Mouse (Mus musculus): ENCODE measurements around the gene Ptgr2. TPM values are rescaled to one million over a fixed set of nuclear protein-coding genes. Genes with fewer than 3 reads are reported as not detected.
"Not testable (repeated sequence)": the region's sequence is repeated elsewhere in the genome, so short reads cannot be mapped to it uniquely, and the experiment has no call there.

Ptgr2 gene
- polyA plus RNA-seq, 1 experiment: 253 TPM

DNA sequence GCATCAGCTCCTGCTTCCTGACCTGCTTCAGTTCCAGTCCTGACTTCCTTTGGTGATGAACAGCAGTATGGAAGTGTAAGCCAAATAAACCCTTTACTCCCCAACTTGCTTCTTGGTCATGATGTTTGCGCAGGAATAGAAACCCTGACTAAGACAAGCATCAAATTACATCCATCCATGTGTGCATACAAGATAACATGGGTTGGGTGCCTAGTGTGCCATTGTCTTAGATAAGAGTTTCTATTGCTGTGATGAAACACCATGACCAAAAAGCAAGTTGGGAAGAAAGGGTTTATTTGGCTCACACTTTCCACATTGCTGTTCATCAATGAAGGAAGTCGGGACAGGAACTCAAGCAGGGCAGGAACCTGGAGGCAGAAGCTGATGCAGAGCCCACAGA, 73.7 kb downstream of the Ptgr2 start:
- H3K27ac ChIP-seq (replicated peaks; ENCODE audit: low read depth, low read length); H3K4me1 ChIP-seq (ENCODE audit: control insufficient read depth, insufficient read depth, insufficient read length, low read length); H3K4me3 ChIP-seq (ENCODE audit: insufficient read depth, low read depth, low read length): not testable (repeated sequence)

GRCm38 (mm10) chr12:84361555-84362489, 76.8 kb downstream of the Ptgr2 start, which contains the start of the genes Coq6 and Fam161b:
TSS of gene Coq6 (plus strand) at chr12:84361657.
TSS of gene Fam161b (minus strand) at chr12:84361833.
- H3K4me1 ChIP-seq (ENCODE audit: control insufficient read depth, insufficient read depth, insufficient read length, low read length): peaks cover 8% of the 10 kb centered on the region; the same call in 1 of the 2 replicates
- H3K27ac ChIP-seq (replicated peaks; ENCODE audit: low read depth, low read length): peak within 1 kb of the TSS; percentile 39
- peak within 1 kb of the TSS; percentile 70 for H3K4me3 ChIP-seq (ENCODE audit: insufficient read depth, low read depth, low read length)

DNA sequence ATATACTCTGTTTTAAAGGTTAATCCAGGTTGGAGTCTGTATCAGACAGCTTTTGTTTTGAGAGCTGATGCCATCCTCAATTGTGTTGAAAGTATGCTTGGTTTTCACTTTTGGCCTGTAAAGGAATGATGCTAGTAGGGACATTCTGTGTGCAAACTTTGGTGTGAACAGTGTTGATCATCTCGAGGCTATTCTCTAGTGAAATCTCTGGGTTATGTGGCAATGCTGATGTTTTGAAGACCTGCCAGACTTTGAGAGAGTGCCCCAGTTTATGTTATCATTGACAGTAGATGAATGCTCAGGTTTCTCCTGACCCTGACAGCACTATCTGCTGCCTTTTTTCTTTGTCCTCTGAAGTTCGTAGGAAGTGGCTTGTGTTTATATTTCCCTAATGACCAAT, 77.8 kb downstream of the Ptgr2 start:
- H3K4me3 ChIP-seq (ENCODE audit: insufficient read depth, low read depth, low read length): 0 out of 2 replicates have a peak overlapping the region, but pooled peaks have one; percentile 24
- H3K27ac ChIP-seq (replicated peaks; ENCODE audit: low read depth, low read length): no peak overlapping the region
- peaks cover 8% of the 10 kb centered on the region; the same call in 1 of the 2 replicates for H3K4me1 ChIP-seq (ENCODE audit: control insufficient read depth, insufficient read depth, insufficient read length, low read length)

GRCm38 (mm10) chr12:84364291-84364690, 79.3 kb downstream of the Ptgr2 start:
- Histone ChIP-seq H3K27ac (replicated peaks; ENCODE audit: low read depth, low read length) (no peak overlapping the region), H3K4me1 (ENCODE audit: control insufficient read depth, insufficient read depth, insufficient read length, low read length) (peaks cover 8% of the 10 kb centered on the region; the same call in 1 of the 2 replicates), H3K4me3 (ENCODE audit: insufficient read depth, low read depth, low read length) (no peak overlapping the region)

- H3K4me1 ChIP-seq (ENCODE audit: control insufficient read depth, insufficient read depth, insufficient read length, low read length): peaks cover 8% of the 10 kb centered on the region; the same call in 1 of the 2 replicates
- H3K27ac ChIP-seq (replicated peaks; ENCODE audit: low read depth, low read length): no peak overlapping the region
- H3K4me3 ChIP-seq (ENCODE audit: insufficient read depth, low read depth, low read length): no peak overlapping the region
These were observed 80.1 kb downstream of the Ptgr2 start for GRCm38 (mm10) chr12:84365137-84365536.

Other genes starting within 250 kb of the Ptgr2 start
- 1.5 and 2.8 TPM in 2 replicates for gene Acot4, start 246.9 kb upstream of the Ptgr2 start, polyA plus RNA-seq (2012; ENCODE audit: insufficient read depth, insufficient read length, missing spikeins)
- gene Gm49366, start 246.3 kb upstream of the Ptgr2 start, polyA plus RNA-seq (2012; ENCODE audit: insufficient read depth, insufficient read length, missing spikeins): not detected in 2 replicates
- not detected in 2 replicates for gene Acot3, start 233.1 kb upstream of the Ptgr2 start, polyA plus RNA-seq (2012; ENCODE audit: insufficient read depth, insufficient read length, missing spikeins)
- gene Acot5, start 215.9 kb upstream of the Ptgr2 start, polyA plus RNA-seq (2012; ENCODE audit: insufficient read depth, insufficient read length, missing spikeins): not detected in 2 replicates
- 1.5 and 3.3 TPM in 2 replicates for gene Acot6, start 184.6 kb upstream of the Ptgr2 start, polyA plus RNA-seq (2012; ENCODE audit: insufficient read depth, insufficient read length, missing spikeins)
- 2.5 and 3.5 TPM in 2 replicates for gene Dnal1, start 170.9 kb upstream of the Ptgr2 start, polyA plus RNA-seq (2012; ENCODE audit: insufficient read depth, insufficient read length, missing spikeins)
- gene Pnma1, start 136.7 kb upstream of the Ptgr2 start, polyA plus RNA-seq (2012; ENCODE audit: insufficient read depth, insufficient read length, missing spikeins): not detected in 2 replicates
- 6.9 and 9.5 TPM in 2 replicates for gene Elmsan1, start 66.4 kb upstream of the Ptgr2 start, polyA plus RNA-seq (2012; ENCODE audit: insufficient read depth, insufficient read length, missing spikeins)
- gene Zfp410, start 31.6 kb downstream of the Ptgr2 start, polyA plus RNA-seq (2012; ENCODE audit: insufficient read depth, insufficient read length, missing spikeins): 11.5 and 15.7 TPM in 2 replicates
- gene Coq6, start 76.4 kb downstream of the Ptgr2 start, polyA plus RNA-seq (2012; ENCODE audit: insufficient read depth, insufficient read length, missing spikeins): 153 and 163 TPM in 2 replicates
- 3.1 and 4.3 TPM in 2 replicates for gene Fam161b, start 76.6 kb downstream of the Ptgr2 start, polyA plus RNA-seq (2012; ENCODE audit: insufficient read depth, insufficient read length, missing spikeins)
- gene Entpd5, start 123.8 kb downstream of the Ptgr2 start, polyA plus RNA-seq (2012; ENCODE audit: insufficient read depth, insufficient read length, missing spikeins): 78.5 and 97.3 TPM in 2 replicates
- gene Bbof1, start 123.8 kb downstream of the Ptgr2 start, polyA plus RNA-seq (2012; ENCODE audit: insufficient read depth, insufficient read length, missing spikeins): 11.5 and 16.1 TPM in 2 replicates
- 11.2 and 14.2 TPM in 2 replicates for gene Rnf113a2, start 132.0 kb downstream of the Ptgr2 start, polyA plus RNA-seq (2012; ENCODE audit: insufficient read depth, insufficient read length, missing spikeins)
- 442 and 528 TPM in 2 replicates for gene Aldh6a1, start 165.8 kb downstream of the Ptgr2 start, polyA plus RNA-seq (2012; ENCODE audit: insufficient read depth, insufficient read length, missing spikeins)
- 13.7 and 19.7 TPM in 2 replicates for gene Lin52, start 166.2 kb downstream of the Ptgr2 start, polyA plus RNA-seq (2012; ENCODE audit: insufficient read depth, insufficient read length, missing spikeins)

All from brown adipose tissue, adult 24 weeks (tissue).